Mouse (Mus musculus): ENCODE data around the gene 4930470P17Rik.

GRCm38 (mm10) chr2:170577502-170577901 is 24.3 kb downstream of the 4930470P17Rik start:
- TF ChIP-seq POLR2A (IDR thresholded peaks at IDR 0.05; ENCODE audit: borderline replicate concordance, extremely low read depth, insufficient read depth, insufficient read length, poor library complexity, severe bottlenecking) (no peak), CTCF (IDR thresholded peaks at IDR 0.05; ENCODE audit: borderline replicate concordance, extremely low read depth, insufficient read depth, insufficient read length) (no peak)
